Mouse (Mus musculus) bone marrow, adult 2 months (tissue): ENCODE data around the gene Car3.

ENCODE experiments used
- CTCF ChIP-seq: fragments of 200-500 bp; IDR thresholded peaks from 2 replicates; pipeline ENCODE4 v1.5.1; 2011; ENCODE audit warnings: low read length, control low read depth; ENCODE audit not compliant: control insufficient read depth, insufficient read depth
- POLR2A ChIP-seq: fragments of 200-500 bp; IDR thresholded peaks from 2 replicates; pipeline ENCODE4 v1.6.1; 2011; ENCODE audit warnings: low read depth, mild to moderate bottlenecking, control low read depth, low read length, borderline replicate concordance; ENCODE audit not compliant: control insufficient read depth

GRCm38 (mm10) chr3:14893700-14894099 lies 30.4 kb downstream of the Car3 start:
- TF ChIP-seq CTCF (no peak), POLR2A (no peak)
